Mouse (Mus musculus) common myeloid progenitor, adult 5-6 weeks (primary cell): ENCODE results near the gene Slc30a5. TPM values are rescaled to one million over a fixed set of nuclear protein-coding genes. Genes with fewer than 3 reads are reported as not detected.
A peak's percentile ranks its signal among the peaks of the same experiment; 100 is the strongest.
"Not testable (repeated sequence)": the region's sequence is repeated elsewhere in the genome, so short reads cannot be mapped to it uniquely, and the experiment has no call there.

Experiments used
- ATAC-seq: replicated peaks from 2 replicates; pipeline ENCODE4 v1.8.0; 2016; ENCODE audit warnings: low read depth, mild to moderate bottlenecking, moderate TSS enrichment, inconsistent platforms; ENCODE audit not compliant: poor library complexity, severe bottlenecking
- total RNA-seq: library from RNA; stranded (forward); fragments of 200-1000, 187-1606 nt; gene quantifications from 2 replicates; pipeline ENCODE4 v1.2.3, GENCODE M21; 2017

The Slc30a5 gene
- total RNA-seq = 72.3 and 119 TPM in 2 replicates

DNA sequence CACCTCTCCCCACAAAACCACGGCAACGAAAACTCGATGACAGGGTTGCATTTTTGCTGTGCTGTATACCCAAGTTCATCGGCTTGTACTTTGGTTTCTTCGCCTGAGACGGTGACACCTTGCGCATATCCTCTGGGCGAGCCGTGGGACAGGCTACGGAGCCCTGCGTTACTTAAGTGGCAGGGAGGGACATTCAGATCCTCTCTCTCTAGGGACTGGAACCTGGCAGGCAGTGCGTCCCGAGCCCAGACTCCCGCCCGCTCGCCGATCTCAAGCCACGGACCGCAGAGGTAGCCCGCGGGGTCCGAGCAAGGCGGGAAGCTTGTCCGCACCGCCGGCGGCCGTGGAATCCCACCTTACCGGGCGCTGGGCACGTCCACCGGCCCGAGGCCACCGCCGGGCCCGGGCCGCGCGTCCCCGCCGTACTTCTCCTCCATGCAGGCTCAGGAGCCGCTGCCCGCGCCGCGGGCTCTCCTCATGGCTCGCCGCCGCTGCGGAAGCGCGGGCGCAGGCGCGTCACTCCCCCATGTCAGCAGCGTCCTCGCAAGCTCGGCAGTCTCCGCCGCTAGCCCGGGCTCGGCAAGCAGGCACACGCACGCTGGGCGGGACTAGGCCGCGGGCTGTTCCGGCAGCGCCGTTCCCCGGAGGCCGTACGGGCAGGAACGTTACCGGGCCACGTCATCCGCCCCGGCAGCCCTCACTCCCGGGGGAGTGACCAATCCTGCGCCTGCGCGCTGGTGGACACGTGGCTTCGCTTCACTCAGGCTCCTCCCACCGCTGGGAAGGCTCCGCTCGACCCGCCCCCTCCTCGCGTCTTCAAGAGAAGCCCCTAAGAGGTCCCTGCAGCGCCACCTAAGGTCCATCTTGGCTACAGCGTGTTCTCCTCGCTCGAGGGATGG lies at the start of gene Slc30a5:
Gene Slc30a5, minus strand, starts transcription at position 687 of the 899 bp plus-strand sequence.
- ATAC-seq = peak; percentile 91

- ATAC-seq = peak; percentile 60
These were observed 48.7 kb upstream of the Slc30a5 start for GRCm38 (mm10) chr13:100881944-100882343.

GRCm38 (mm10) chr13:100879806-100880205 lies 46.6 kb upstream of the Slc30a5 start:
- ATAC-seq = no peak

DNA sequence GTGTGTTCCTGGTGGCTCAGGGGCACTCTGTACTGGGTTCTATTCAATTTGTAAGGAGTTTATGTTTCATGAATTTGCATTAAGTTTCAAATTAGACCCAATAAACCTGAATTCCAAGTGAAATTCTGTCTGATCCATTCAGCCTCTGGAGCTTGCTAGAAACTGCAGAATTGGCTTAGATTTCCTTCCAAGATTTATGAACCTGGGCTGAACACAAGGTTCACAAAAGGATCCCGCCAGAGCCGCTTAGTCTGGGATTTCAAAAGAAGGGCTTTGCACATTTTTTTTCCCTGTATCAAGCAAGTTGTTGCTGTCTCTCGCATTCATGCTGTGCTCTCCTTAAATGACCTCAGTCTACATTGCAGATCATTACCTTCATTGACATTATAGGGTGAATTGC lies 46.1 kb upstream of the Slc30a5 start:
- no peak for ATAC-seq

DNA sequence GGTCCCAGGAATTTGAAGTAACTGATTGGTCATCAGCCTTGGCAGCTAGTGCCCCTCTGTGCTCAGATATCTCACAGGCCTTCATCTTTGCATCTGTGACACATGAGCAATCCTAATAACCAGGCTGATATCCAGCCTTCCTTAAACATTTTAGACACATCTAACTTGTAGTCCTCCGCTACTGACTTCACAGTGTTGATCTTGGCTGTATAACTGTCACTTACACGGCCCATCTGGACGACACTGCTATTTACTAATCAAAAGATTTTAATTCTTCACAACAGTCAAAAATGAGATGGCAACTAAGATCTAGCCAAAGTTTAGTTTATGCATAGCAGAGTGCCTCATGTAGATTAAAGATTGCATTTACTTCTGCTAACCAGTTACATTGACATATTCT lies 45.0 kb upstream of the Slc30a5 start:
- ATAC-seq = no peak

DNA sequence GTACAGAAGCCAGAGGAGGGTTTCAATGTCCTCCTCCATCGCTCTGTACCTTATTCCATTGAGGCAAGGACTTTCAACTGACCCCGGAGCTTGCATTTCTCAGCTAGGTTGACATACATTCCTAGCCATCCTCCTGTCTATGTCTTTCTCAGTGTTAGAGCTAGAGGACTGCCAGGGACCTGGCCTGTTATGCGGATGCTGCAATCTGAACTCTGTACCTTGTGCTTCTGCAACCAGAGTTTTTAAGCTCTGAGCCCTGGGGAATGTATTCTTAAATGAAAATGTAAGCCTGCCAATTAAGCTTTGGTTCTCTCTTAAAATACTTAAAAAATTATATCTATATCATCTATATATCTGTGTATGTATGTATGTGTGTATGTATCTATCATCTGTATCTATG lies 44.5 kb upstream of the Slc30a5 start:
- no peak for ATAC-seq

- peak; percentile 94 for ATAC-seq
These were observed 41.9 kb upstream of the Slc30a5 start for GRCm38 (mm10) chr13:100875103-100875502.

DNA sequence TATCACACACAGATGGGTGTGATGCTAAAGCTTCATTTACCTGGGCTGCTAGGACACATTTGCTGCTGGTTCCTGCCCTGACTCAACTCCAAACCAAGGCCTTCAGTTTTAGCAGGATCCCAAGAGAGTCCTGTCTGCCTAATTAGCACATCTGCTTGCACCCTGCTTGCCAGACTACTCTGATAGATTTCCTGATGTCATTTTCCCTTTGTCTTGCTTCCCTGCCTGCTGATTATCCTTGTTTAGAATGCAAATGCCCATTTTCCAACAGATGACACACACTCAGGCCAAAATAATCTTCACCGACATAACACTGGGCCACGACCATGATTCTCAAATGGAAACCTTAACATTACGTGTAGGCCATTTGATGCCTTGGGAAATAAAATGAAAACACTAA lies 41.4 kb upstream of the Slc30a5 start:
- ATAC-seq = no peak

DNA sequence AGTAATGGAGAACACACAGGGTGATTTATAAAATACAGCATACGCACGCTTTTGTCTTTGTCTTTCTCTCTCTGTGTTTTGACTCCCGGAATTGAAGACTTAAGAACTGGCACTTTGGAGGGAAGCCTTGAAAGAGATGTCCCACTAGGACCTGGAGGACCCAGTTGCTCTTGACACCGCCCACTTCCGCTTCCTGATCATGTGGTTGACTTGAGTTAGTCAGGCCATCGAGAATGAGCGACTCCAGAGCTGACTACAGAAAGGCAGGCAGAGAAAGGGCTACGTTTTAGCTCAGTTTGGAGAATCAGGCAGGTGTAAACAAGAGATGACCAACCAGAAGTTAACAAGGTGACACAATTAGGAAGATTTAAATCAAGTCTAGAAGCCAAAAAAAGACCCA lies 40.3 kb upstream of the Slc30a5 start:
- ATAC-seq = no peak

DNA sequence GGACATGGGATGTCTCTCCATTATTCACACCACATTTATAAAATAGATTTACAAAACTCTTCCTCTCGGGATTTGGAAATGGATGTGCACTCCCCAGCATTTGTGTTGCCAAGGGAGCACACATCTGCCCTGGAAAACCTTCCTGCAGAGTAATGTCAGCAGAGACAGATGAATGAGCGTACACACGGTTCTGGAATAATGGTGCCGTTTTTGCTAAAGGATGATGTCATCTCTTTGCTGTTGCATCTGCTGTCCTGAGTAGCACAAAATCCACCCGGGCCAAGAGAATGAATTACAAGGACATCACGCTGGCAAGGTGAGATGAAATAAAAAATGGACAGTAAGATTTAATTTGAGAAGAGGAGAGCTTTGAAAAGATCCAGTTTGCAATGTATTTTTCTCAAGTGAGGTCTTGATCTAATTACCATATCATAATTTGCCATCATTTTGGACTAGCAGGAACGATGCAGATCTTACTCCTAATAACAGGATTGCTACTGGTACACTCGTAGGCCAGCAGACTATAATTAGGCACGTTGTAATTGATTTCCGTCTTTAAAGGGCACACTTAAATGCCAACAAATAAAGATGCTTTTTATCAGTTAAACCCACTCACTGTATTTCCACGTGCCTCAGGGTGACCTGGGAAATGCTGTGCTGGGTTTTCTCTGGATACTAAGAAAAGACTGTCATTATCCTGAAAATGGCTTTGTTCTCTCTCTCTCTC lies 38.4 kb upstream of the Slc30a5 start:
- no peak for ATAC-seq

- ATAC-seq = no peak
These were observed 36.6 kb upstream of the Slc30a5 start for GRCm38 (mm10) chr13:100869813-100870212.

- ATAC-seq = peak; percentile 97
These were observed 33.1 kb upstream of the Slc30a5 start for GRCm38 (mm10) chr13:100866311-100866710.

DNA sequence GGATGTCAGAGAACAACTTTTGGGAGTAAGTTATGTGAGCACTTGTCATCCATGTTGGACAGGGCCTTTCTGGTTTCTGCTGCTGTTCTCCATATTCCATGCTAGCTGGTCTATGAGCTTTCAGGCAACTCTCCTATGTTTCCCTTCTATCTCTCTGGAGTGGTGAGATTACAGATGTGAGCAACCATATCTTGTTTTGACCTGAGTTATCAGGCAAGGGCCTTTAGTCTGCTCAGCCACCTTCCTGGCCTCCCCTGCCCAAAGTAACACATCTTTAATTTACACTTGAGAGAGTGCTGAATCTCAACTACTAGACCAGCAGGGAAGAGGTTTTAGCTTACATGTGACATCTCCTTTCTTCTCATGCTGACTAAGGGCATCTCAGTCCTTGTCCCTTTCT lies 32.5 kb upstream of the Slc30a5 start:
- ATAC-seq = 0 out of 2 replicates have a peak, but pooled peaks have one; percentile 5

DNA sequence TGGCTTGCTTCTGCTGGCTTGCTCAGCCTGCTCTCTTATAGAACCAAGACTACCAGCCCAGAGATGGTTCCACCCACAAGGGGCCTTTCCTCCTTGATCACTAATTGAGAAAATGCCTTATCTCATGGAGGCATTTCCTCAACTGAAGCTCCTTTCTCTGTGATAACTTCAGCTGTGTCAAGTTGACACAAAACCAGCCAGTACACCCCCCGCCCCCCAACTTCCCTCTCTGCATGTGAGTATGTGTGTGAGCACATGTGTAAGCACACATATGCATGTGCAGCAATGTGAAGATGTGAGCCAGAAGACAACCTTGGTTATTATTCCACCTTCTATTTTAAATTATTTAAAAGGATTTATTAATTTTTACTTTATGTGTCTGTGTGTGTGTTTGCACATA lies 30.7 kb upstream of the Slc30a5 start:
- not testable (repeated sequence) for ATAC-seq

DNA sequence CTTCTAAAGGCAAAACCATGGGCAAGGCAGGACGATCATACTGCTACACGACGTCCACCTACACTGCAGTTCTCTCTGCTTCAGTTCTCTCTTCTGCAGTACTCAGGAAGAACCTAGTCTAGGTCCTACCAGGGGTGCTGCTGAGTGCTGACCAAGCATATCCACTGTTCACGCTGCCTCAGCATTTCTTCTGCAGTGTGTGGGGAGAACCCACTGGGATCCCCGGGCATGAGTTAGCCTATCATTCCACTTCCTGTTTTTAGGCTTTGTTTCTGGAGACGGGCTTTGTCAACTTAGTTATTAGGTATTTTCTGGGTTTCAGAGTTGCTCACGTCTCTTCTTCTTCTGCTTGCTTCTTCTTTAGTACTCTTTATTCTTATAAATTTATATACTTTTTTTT lies 25.9 kb upstream of the Slc30a5 start:
- ATAC-seq = peak; percentile 85

GRCm38 (mm10) chr13:100854174-100854573 lies 20.9 kb upstream of the Slc30a5 start:
- peak; percentile 84 for ATAC-seq

GRCm38 (mm10) chr13:100853120-100853519 lies 19.9 kb upstream of the Slc30a5 start:
- ATAC-seq = no peak

DNA sequence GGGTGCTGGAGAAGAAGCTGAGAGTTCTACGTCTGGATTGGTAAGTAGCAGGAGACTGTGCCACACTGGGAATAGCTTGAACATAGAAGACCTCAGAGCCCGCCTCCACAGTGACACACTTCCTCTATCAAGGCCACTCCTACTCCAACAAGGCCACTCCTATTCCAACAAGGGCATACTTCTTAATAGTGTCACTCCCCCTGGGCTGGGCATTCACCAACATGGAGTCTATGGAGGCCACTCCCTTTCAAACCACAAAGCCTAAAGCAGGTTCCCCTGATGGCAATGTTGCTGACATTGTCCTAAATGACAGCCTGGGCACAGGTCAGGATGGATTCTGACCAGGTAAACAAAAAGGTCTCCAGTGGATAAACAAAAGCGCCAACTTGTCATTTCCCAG lies 15.9 kb upstream of the Slc30a5 start:
- ATAC-seq = 0 out of 2 replicates have a peak, but pooled peaks have one; percentile 22

DNA sequence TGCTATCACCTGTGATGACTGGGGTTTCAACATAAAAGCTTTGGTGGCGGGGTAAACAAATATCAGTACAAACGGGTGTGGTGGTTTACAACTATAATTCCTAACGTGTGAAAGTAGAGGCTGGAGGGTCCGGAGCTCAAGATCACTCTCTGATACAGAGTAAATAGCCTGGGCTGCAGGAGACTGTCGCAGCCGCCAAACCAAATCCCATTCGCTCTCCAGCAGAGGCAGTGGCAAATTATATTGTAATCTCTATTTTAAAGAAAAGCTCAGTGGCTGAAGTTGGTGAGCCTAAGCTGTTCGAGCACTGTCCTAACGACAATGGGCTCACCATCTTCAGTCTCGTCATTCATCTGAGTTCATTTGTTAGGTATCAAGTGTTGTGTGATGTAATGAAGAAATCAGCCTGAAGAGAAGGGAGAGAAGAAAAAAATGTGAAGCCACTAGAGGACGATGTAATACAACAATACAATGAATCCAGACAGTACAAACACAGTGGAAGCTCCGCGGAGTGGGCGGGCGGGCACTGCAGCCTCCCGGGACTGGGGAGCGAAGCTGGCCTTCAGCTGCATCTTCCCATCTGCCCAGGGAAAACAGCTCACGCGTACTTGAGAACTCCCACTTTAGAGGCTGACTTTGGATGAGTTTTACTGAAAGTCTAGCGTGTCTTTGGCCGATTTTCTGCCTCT lies 13.8 kb upstream of the Slc30a5 start:
- ATAC-seq = no peak

GRCm38 (mm10) chr13:100846254-100846653 lies 13.0 kb upstream of the Slc30a5 start:
- no peak for ATAC-seq

DNA sequence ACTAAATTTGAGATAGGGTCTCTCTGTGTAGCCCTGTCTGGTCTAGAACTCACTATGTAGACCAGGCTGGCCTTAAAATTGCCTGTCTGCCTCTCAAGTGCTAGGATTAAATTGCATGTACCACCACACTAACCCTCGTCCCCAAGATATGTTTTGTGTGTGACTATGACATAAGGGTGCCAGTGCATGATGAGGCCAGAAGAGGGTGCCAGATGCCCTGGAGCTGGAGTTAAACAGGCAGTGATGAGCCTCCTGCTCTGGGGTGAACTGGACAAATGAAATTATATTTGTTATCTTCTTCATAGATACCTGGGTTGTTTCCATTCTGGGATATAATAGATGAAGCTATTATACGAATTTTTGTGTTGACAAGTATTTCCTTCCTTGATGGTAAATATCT lies 10.7 kb upstream of the Slc30a5 start:
- peak; percentile 82 for ATAC-seq
